Mouse (Mus musculus) hindbrain, embryonic 11.5 days (tissue): ENCODE measurements around the gene Trpm6. TPM values are rescaled to one million over a fixed set of nuclear protein-coding genes. Genes with fewer than 3 reads are reported as not detected.

Experiments used
- ATAC-seq: fragments of 200-750 bp; cut with Nextera tagmentation; 2 replicates; pipeline ENCODE4 v1.8.0; 2017; ENCODE audit warnings: mild to moderate bottlenecking, moderate TSS enrichment, moderate library complexity; ENCODE audit not compliant: low FRiP score
- DNase-seq: peaks from one replicate; pipeline ENCODE4 v3.0.0-alpha.2; 2015; ENCODE audit warnings: low spot score
- H3K27ac ChIP-seq: fragments of 300-500 bp; sonication (generic); 2 replicates; pipeline ENCODE4 v1.5.1; 2014; ENCODE audit warnings: mild to moderate bottlenecking, low read depth, low read length
- H3K27me3 ChIP-seq: fragments of 300-500 bp; sonication (generic); 2 replicates; pipeline ENCODE4 v1.6.1; 2014; ENCODE audit warnings: mild to moderate bottlenecking, low read length, moderate library complexity, mixed read lengths; ENCODE audit not compliant: control insufficient read depth, insufficient read depth
- H3K36me3 ChIP-seq: fragments of 300-500 bp; sonication (generic); 2 replicates; pipeline ENCODE4 v1.6.1; 2014; ENCODE audit warnings: mild to moderate bottlenecking, low read length, moderate library complexity, mixed read lengths; ENCODE audit not compliant: control insufficient read depth, insufficient read depth
- H3K4me1 ChIP-seq: fragments of 300-500 bp; sonication (generic); replicated peaks from 2 replicates; pipeline ENCODE4 v1.6.1; 2014; ENCODE audit warnings: low read length, mixed read lengths; ENCODE audit not compliant: control insufficient read depth, insufficient read depth
- H3K4me2 ChIP-seq: fragments of 300-500 bp; sonication (generic); replicated peaks from 2 replicates; pipeline ENCODE4 v1.6.1; 2014; ENCODE audit warnings: mild to moderate bottlenecking, low read depth, low read length
- H3K4me3 ChIP-seq: fragments of 300-500 bp; sonication (generic); 2 replicates; pipeline ENCODE4 v1.5.1; 2014; ENCODE audit warnings: low read depth, low read length
- H3K9ac ChIP-seq: fragments of 300-500 bp; sonication (generic); 2 replicates; pipeline ENCODE4 v1.6.1; 2014; ENCODE audit warnings: low read depth, low read length
- H3K9me3 ChIP-seq: fragments of 300-500 bp; sonication (generic); 2 replicates; pipeline ENCODE4 v1.6.1; 2016; ENCODE audit warnings: low read length; ENCODE audit not compliant: control insufficient read depth
- WGBS: fragments of 180-500 bp; shearing (Covaris S2); extraction: QIAGEN DNeasy Blood & Tissue Kit; methylation state at CpG from one replicate; pipeline ENCODE4 v1.1.7; 2014; 5-methylcytosine and 5-hydroxymethylcytosine counted together
- polyA plus RNA-seq: library from polyadenylated mRNA; unstranded; fragments of >200 nt; fragmentation: Nextera tagmentation; extraction: Ambion mirVana; gene quantifications from 2 replicates; pipeline ENCODE4 v1.2.1, GENCODE M21; 2014

Gene Trpm6
- polyA plus RNA-seq, 1 experiment from 2014 or later = 0.43 TPM

DNA sequence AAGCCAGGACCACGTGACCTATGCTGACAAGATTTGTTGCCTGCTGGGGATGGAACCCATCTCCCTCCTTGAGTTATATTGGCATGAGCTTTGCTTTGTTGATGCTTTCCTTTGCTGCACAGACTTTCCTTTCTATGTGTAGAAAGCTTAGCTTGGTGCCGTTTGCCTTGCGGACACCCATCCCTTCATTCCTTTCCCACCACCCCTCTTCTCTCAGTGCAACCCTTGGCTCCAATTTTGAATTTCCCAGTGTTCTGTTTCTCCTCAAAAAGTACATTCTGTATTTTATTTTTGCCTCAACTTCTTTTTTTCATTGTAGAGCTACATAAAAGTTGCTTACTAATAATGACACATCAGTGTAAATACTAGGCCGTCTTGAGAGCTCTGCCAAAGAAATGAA lies 96.6 kb downstream of the Trpm6 start:
- no peak for ATAC-seq
- no peaks in the 10 kb centered on the region for H3K27me3 ChIP-seq

DNA sequence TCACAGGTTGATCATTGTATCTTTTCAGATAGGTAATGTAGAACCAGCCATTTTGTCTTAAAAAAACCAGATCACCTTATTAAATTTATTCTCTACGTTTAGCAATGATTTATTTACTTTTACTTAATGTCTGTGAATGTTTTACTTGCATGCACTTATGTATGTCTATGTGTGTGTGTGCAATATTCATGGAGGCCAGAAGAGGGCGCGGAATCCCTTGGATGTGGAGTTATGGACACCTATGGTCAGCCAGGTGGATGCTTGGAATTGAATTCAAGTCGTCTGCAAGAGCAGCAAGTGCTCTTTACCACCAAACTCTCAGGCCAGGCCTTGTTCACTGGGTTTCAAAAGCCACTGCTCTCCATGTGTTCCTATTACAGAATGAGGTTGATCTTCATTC lies 118.5 kb downstream of the Trpm6 start:
- no peaks in the 10 kb centered on the region for H3K4me1 ChIP-seq
- no peak overlapping the region for H3K4me2 ChIP-seq
- no peak overlapping the region for H3K27ac ChIP-seq
- H3K4me3 ChIP-seq = no peak overlapping the region
- WGBS = 61% methylated on average over 4 of the region's 4 CpGs
- H3K9me3 ChIP-seq = no peaks in the 10 kb centered on the region
- ATAC-seq = no peak
- DNase-seq = no peak
- no peaks in the 10 kb centered on the region for H3K36me3 ChIP-seq
- no peak overlapping the region for H3K9ac ChIP-seq
- H3K27me3 ChIP-seq = no peaks in the 10 kb centered on the region

More for the DNA sequence above, 96.6 kb downstream of the Trpm6 start:
- Histone ChIP-seq H3K27ac (no peak overlapping the region), H3K4me1 (no peaks in the 10 kb centered on the region), H3K4me2 (no peak overlapping the region), H3K4me3 (no peak overlapping the region), H3K36me3 (no peaks in the 10 kb centered on the region), H3K9me3 (no peaks in the 10 kb centered on the region), H3K9ac (no peak overlapping the region)
- DNase-seq = no peak
- 91% methylated on average over 4 of the region's 4 CpGs for WGBS

DNA sequence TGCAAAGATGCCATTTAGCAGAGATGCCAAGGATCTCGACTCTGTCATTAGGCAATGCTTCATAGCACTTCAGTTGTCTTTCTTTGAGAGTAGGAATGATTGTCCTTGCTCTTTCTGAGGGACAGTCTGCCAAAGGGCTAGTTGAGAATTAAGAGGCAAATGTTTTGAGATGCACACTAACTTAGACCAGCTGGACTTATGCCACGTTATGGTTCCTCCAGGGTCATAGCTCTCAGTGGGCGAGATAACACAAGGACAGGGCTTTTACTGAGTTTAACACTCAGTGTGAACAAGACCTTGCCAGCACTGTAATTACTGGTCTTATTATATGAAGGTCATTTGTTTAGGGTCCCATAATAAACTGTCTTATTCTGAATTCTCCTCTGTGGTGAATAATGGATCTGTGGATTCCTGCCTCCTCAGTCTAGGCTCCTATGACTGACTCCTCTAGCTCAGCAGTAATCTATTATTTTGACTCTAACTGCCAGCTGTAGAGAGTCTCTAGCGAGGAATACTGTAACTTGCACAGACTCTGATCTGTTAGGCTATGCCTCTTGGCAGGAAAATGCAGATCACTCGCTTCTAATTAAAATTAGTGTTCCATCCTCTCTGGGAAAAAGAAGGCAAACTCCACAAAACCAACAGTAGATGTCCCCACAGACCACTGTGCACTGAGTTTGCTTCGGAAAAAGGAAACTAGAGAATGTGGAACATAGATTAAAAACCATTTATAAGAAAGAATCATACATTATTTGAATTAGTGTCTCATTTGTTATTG lies 123.2 kb downstream of the Trpm6 start:
- Histone ChIP-seq H3K4me1 (no peaks in the 10 kb centered on the region), H3K27ac (no peak overlapping the region), H3K9me3 (no peaks in the 10 kb centered on the region), H3K4me3 (no peak overlapping the region), H3K9ac (no peak overlapping the region), H3K4me2 (no peak overlapping the region), H3K27me3 (no peaks in the 10 kb centered on the region), H3K36me3 (no peaks in the 10 kb centered on the region)
- WGBS = 65% methylated on average over 6 of the region's 6 CpGs
- DNase-seq (peak; percentile 33), ATAC-seq (peak; percentile 45; the same call in 1 of the 2 replicates)

DNA sequence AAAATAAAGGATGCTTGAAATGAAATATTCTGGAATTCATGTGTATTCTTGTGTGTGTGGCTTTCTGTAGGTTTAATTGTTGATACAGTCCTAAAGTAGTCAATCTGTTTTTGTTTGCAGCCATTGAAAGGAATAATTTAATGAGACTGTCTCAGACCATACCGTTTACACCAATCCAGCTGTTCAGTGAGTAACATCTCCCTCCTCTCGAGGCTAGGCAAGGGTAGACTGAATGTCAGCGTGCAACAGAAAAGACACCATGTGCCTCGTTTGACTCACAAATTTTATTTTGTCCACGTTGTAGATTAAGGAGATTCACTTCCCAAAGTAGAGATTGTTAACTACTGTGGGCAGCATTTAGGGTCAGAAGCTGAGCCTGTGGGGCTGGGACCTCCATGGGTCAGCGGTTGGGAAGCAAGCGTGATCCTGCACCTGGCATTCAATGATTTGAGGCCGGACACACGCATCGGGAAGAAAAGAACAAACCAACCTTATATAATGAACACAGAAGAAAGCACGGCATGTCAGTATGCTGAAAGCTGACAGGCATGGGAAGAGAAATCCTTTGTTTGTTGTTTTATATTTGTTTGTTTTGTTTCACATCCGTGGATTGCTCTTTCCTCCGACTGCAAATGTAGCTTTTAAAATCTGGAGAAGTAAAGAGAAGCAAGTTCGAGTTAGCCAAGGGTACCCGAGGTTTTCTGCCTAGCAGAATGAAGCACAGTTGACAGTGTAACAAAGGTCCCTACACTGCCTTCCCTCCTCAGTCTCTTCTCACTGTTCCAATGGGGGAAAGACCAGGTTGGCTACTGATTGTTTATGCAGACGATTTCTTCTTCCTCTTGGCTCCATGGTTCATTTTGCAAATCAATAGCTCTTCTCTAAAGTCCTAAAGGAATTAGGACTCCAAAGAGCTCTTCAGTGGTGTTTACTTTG lies 124.2 kb downstream of the Trpm6 start:
- H3K4me3 ChIP-seq = no peak overlapping the region
- peak overlapping the region; percentile 36 for H3K4me2 ChIP-seq
- no peak overlapping the region for H3K9ac ChIP-seq
- DNase-seq = peak; percentile 44
- H3K27me3 ChIP-seq = no peaks in the 10 kb centered on the region
- H3K9me3 ChIP-seq = no peaks in the 10 kb centered on the region
- 31% methylated on average over 16 of the region's 16 CpGs for WGBS
- ATAC-seq = peak; percentile 81
- H3K27ac ChIP-seq = peak overlapping the region; percentile 11; the same call in 1 of the 2 replicates
- H3K36me3 ChIP-seq = no peaks in the 10 kb centered on the region
- no peaks in the 10 kb centered on the region for H3K4me1 ChIP-seq

DNA sequence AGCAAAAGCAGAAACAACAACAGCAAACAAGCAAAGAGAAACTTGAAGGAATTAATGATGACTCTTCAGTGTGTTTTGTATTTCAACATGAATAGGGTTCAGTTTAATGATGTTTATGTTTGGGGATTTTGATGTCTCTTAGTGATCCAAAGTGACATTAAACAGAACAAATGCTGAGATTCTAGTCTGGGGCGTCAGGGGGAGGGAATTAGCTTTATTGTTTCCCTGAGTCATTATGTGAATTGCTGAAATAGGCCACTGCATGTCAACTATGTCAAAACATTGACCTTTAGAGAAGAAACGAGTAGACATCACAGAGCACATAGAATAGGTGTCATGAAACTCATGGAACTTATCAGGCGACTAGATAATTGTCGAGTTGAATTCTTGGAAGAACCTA lies 129.5 kb downstream of the Trpm6 start:
- Histone ChIP-seq H3K9me3 (no peaks in the 10 kb centered on the region), H3K4me3 (no peak overlapping the region), H3K27ac (no peak overlapping the region), H3K4me2 (no peak overlapping the region), H3K36me3 (no peaks in the 10 kb centered on the region), H3K9ac (no peak overlapping the region), H3K27me3 (no peaks in the 10 kb centered on the region), H3K4me1 (no peaks in the 10 kb centered on the region)
- ATAC-seq = no peak
- no peak for DNase-seq
- WGBS = 79% methylated on average over 4 of the region's 4 CpGs

DNA sequence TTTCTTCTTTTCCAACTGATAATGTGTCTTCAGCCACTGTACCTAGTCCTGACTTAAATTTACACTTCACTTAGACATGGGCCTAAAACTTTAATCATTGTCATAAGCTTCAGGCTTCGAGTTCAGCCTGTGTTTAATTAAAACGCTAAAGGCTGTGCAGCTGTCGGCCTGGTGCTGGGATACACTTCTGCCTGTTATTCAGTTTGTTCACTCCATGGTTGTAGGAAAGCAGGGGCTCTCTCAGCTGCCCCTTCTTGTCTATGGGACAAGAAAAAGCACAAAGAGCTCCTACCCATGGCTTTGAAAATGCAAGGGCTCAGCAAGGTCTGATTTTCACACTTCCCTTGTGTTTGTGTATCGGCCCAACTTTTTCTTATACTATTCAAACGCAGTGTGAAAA lies 131.4 kb downstream of the Trpm6 start:
- Histone ChIP-seq H3K27me3 (no peaks in the 10 kb centered on the region), H3K4me1 (no peaks in the 10 kb centered on the region), H3K9me3 (no peaks in the 10 kb centered on the region), H3K36me3 (no peaks in the 10 kb centered on the region), H3K4me3 (no peak overlapping the region), H3K9ac (no peak overlapping the region), H3K27ac (no peak overlapping the region), H3K4me2 (no peak overlapping the region)
- ATAC-seq (no peak), DNase-seq (no peak)
- 39% methylated on average over 5 of the region's 5 CpGs for WGBS

DNA sequence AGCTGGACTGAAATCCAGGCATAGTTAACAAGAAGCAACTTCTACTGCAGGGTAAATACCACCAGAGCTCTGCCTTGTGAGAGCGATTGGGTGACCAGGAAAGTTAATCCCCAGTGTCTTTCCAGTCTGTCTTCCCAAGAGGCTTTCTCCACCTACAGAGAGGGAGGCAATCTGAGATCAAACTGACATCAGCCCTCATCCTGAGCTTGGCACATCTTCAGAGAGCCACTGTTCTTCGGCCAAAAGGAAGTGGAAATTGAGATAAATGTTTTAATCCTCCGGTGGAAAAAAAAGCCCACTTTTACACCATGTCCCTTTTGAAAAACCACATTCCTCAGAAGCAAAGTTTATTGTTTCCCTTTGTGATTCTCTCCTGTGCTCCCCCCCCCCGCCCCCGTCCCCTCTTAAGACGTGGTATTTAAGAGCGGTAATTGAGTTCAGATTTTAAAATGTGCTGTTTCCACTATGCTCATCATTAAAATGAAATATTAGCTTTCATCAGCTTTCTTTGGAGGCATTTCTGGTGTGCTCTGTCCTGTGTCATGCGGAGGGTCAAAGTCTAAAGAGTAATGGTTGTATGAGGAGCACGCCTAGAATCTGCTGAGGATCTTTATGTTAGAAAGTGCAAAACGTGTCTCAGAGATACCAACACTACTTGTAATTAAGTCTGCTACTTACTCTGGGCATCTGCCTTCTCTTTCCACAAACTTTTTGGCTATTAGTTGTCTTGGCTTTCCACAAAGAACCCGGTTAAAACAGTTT lies 138.0 kb downstream of the Trpm6 start:
- Histone ChIP-seq H3K36me3 (no peaks in the 10 kb centered on the region), H3K4me1 (no peaks in the 10 kb centered on the region), H3K27me3 (no peaks in the 10 kb centered on the region), H3K4me3 (no peak overlapping the region), H3K9me3 (no peaks in the 10 kb centered on the region), H3K9ac (no peak overlapping the region), H3K4me2 (no peak overlapping the region), H3K27ac (no peak overlapping the region)
- 52% methylated on average over 11 of the region's 11 CpGs for WGBS
- ATAC-seq (no peak), DNase-seq (no peak)

DNA sequence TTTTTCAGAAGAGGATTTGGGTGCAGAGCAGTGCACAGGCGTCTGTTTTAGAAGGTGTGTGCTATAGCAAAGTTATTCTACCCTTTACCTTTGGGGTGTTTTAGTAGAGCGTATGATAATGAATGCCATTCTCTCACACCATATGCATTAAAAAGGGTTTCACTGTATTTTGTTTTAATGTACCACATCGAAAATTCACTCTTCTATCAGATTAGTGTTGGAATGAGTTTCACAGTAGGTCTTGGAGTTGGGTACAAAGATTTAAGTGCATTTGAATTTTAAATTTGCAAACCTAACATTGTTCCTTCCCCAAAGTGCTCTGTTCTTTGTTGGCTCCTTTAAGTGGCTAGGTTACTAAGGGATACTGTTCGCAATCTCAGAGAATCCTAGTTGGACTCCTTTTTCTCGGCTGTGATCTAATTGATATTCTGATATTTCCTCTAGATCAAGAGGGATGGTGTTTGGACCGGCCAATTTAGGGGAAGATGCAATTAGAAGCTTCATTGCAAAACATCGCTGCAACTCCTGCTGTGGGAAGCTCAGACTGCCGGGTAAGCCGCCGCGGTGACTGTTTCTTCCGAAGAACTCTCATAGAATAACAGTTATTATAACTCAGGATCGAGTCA lies 138.8 kb downstream of the Trpm6 start:
- WGBS = 18% methylated on average over 13 of the region's 13 CpGs
- DNase-seq = peak; percentile 50

More for the DNA sequence above, 138.8 kb downstream of the Trpm6 start:
- H3K36me3 ChIP-seq = no peaks in the 10 kb centered on the region
- H3K4me2 ChIP-seq = peak overlapping the region; percentile 45
- no peaks in the 10 kb centered on the region for H3K9me3 ChIP-seq
- no peaks in the 10 kb centered on the region for H3K4me1 ChIP-seq
- no peaks in the 10 kb centered on the region for H3K27me3 ChIP-seq
- H3K9ac ChIP-seq = peak overlapping the region; percentile 46
- peak overlapping the region; percentile 23 for H3K4me3 ChIP-seq
- ATAC-seq = peak; percentile 72
- peak overlapping the region; percentile 7; the same call in 1 of the 2 replicates for H3K27ac ChIP-seq
